Mouse (Mus musculus): ENCODE results near the gene Gm8247. TPM values are rescaled to one million over a fixed set of nuclear protein-coding genes. Genes with fewer than 3 reads are reported as not detected.
"Not testable (repeated sequence)": the region's sequence is repeated elsewhere in the genome, so short reads cannot be mapped to it uniquely, and the experiment has no call there.

Gm8247 gene
- not detected for total RNA-seq (2021)

GRCm38 (mm10) chr14:44582853-44583252, at the start of gene Gm8247:
Gene Gm8247, plus strand, starts transcription at chr14:44583153.
- DNase-seq (ENCODE audit: extremely low spot score in 1 of 2, low spot score in 2 of 2); intact Hi-C loops (cut with DNase I): not testable (repeated sequence)

GRCm38 (mm10) chr14:44547961-44548360, 35.0 kb upstream of the Gm8247 start:
- DNase-seq (ENCODE audit: extremely low spot score in 1 of 2, low spot score in 2 of 2); intact Hi-C loops (cut with DNase I): not testable (repeated sequence)

GRCm38 (mm10) chr14:44591765-44592164, 8.8 kb downstream of the Gm8247 start:
- DNase-seq (ENCODE audit: extremely low spot score in 1 of 2, low spot score in 2 of 2); intact Hi-C loops (cut with DNase I): not testable (repeated sequence)

- intact Hi-C loops (cut with DNase I); DNase-seq (ENCODE audit: extremely low spot score in 1 of 2, low spot score in 2 of 2): not testable (repeated sequence)
Observed at GRCm38 (mm10) chr14:44627737-44628136, 44.8 kb downstream of the Gm8247 start, which contains the start of gene Gm5624. Gene Gm5624, minus strand, starts transcription at chr14:44627938.

Other genes starting within 250 kb of the Gm8247 start
- not detected for gene Gm5930, start 244.6 kb upstream of the Gm8247 start, total RNA-seq (2021)
- not detected for gene Gm8229, start 217.8 kb upstream of the Gm8247 start, total RNA-seq (2021)
- not detected for gene Gm3371, start 172.5 kb upstream of the Gm8247 start, total RNA-seq (2021)
- not detected for gene Gm8232, start 149.5 kb upstream of the Gm8247 start, total RNA-seq (2021)
- gene BC061237, start 90.7 kb upstream of the Gm8247 start, total RNA-seq (2021), result not detected
- gene Gm17093, start 64.9 kb upstream of the Gm8247 start, total RNA-seq (2021), result not detected
- gene Gm5624, start 44.8 kb downstream of the Gm8247 start, total RNA-seq (2021), result not detected
- gene Gm8257, start 123.3 kb downstream of the Gm8247 start, total RNA-seq (2021), result not detected
- gene Gm8267, start 167.2 kb downstream of the Gm8247 start, total RNA-seq (2021), result under 1 TPM in 1 of 2 experiments, not detected in 1; 0.43 TPM